Mouse (Mus musculus) kidney, adult 2 months (tissue): ENCODE results near the gene Gm14418.
"Not testable (repeated sequence)": the region's sequence is repeated elsewhere in the genome, so short reads cannot be mapped to it uniquely, and the experiment has no call there.

Experiments
- CTCF ChIP-seq: fragments of 200-500 bp; conservative IDR thresholded peaks from 2 replicates; pipeline ENCODE4 v1.5.1; 2011; ENCODE audit warnings: low read depth, mild to moderate bottlenecking, control low read depth, low read length, moderate library complexity, mixed read lengths; ENCODE audit not compliant: insufficient read depth, insufficient read length
- POLR2A ChIP-seq: fragments of 200-500 bp; IDR thresholded peaks from one replicate; pipeline ENCODE4 v1.6.1; 2011; ENCODE audit warnings: low read depth, low read length, control low read depth

- TF ChIP-seq POLR2A, CTCF: not testable (repeated sequence)
Measured at GRCm38 (mm10) chr2:177398096-177398495, at the start of gene Gm14418.
